Mouse (Mus musculus) midbrain, postnatal 0 days (tissue): ENCODE results near the gene Hvcn1. TPM values are rescaled to one million over a fixed set of nuclear protein-coding genes. Genes with fewer than 3 reads are reported as not detected.
A peak's percentile ranks its signal among the peaks of the same experiment; 100 is the strongest.

Source experiments
- ATAC-seq: fragments of 200-750 bp; cut with Nextera tagmentation; 2 replicates; pipeline ENCODE4 v1.8.0; 2017; ENCODE audit warnings: moderate number of reproducible peaks, mild to moderate bottlenecking, moderate TSS enrichment, moderate library complexity; ENCODE audit not compliant: low FRiP score
- DNase-seq: peaks from one replicate; pipeline ENCODE4 v3.0.0-alpha.2; 2015; ENCODE audit warnings: low spot score
- H3K27ac ChIP-seq: fragments of 300-500 bp; sonication (generic); 2 replicates; pipeline ENCODE4 v1.5.1; 2014; ENCODE audit warnings: low read depth, mild to moderate bottlenecking, low read length, mixed read lengths
- H3K27me3 ChIP-seq: fragments of 300-500 bp; sonication (generic); 2 replicates; pipeline ENCODE4 v1.6.1; 2014; ENCODE audit warnings: low read length, control low read depth, mixed read lengths; ENCODE audit not compliant: insufficient read depth
- H3K36me3 ChIP-seq: fragments of 300-500 bp; sonication (generic); 2 replicates; pipeline ENCODE4 v1.6.1; 2014; ENCODE audit warnings: low read length, control low read depth, mixed read lengths; ENCODE audit not compliant: insufficient read depth
- H3K4me1 ChIP-seq: fragments of 300-500 bp; sonication (generic); 2 replicates; pipeline ENCODE4 v1.6.1; 2014; ENCODE audit warnings: mild to moderate bottlenecking, control low read depth, antibody characterized with exemption, low read length, mixed read lengths; ENCODE audit not compliant: insufficient read depth
- H3K4me2 ChIP-seq: fragments of 300-500 bp; sonication (generic); 2 replicates; pipeline ENCODE4 v1.6.1; 2014; ENCODE audit warnings: low read depth, mild to moderate bottlenecking, low read length, mixed read lengths; ENCODE audit not compliant: poor library complexity, severe bottlenecking
- H3K4me3 ChIP-seq: fragments of 300-500 bp; sonication (generic); 2 replicates; pipeline ENCODE4 v1.5.1; 2014; ENCODE audit warnings: low read depth, mild to moderate bottlenecking, low read length, moderate library complexity
- H3K9ac ChIP-seq: fragments of 300-500 bp; sonication (generic); replicated peaks from 2 replicates; pipeline ENCODE4 v1.6.1; 2014; ENCODE audit warnings: mild to moderate bottlenecking, low read length, moderate library complexity, mixed read lengths; ENCODE audit not compliant: poor library complexity, severe bottlenecking
- H3K9me3 ChIP-seq: fragments of 300-500 bp; sonication (generic); 2 replicates; pipeline ENCODE4 v1.6.1; 2016; ENCODE audit warnings: low read length, control low read depth
- CTCF ChIP-seq: IDR thresholded peaks from 2 replicates; pipeline ENCODE4 v1.5.1; 2016; ENCODE audit warnings: antibody characterized with exemption, mild to moderate bottlenecking
- WGBS: fragments of 180-500 bp; shearing (Covaris S2); extraction: QIAGEN DNeasy Blood & Tissue Kit; methylation state at CpG from one replicate; pipeline ENCODE4 v1.1.7; 2014; 5-methylcytosine and 5-hydroxymethylcytosine counted together
- polyA plus RNA-seq: library from polyadenylated mRNA; unstranded; fragments of >200 nt; fragmentation: Nextera tagmentation; extraction: Ambion mirVana; gene quantifications from 2 replicates; pipeline ENCODE4 v1.2.1, GENCODE M21; 2015
- total RNA-seq: library from RNA; depleted of rRNA; stranded (reverse); fragments of >200 nt; gene quantifications from 2 replicates; pipeline ENCODE4 v1.2.3, GENCODE M21; 2014; rRNA removed

Hvcn1 gene
- total and polyA plus RNA-seq, 2 experiments from 2014 or later: 1.3 to 2.2 TPM

DNA sequence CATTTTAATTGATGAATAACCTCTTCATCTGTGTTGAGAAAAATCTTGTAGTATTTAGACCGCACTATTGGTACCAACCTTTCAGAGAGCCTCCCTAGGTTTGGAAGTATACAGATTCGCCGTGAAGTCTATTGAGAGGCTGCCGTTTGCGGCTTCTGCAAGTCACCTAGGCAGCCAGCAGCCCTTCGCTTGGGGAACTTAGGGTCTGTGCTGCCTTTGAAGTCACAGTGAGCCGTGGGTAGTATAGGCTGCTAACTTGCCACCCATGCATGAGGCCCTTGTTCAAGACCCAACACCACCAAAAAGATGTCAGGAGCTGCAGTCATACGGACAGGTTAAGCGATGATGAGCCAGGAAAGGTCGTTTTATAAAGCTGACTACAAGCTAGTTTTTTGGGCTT is 79.6 kb downstream of the Hvcn1 start:
- 83% methylated on average over 10 of the region's 10 CpGs for WGBS
- H3K4me2 ChIP-seq: peak overlapping the region; percentile 93; the same call in 1 of the 2 replicates
- no peaks in the 10 kb centered on the region for H3K9me3 ChIP-seq
- DNase-seq (no peak), ATAC-seq (no peak)
- no peak overlapping the region for H3K9ac ChIP-seq
- no peaks in the 10 kb centered on the region for H3K27me3 ChIP-seq
- no peaks in the 10 kb centered on the region for H3K36me3 ChIP-seq
- peaks cover 3% of the 10 kb centered on the region; the same call in 1 of the 2 replicates for H3K4me1 ChIP-seq
- TF ChIP-seq CTCF: no peak
- no peak overlapping the region for H3K27ac ChIP-seq
- H3K4me3 ChIP-seq: no peak overlapping the region

GRCm38 (mm10) chr5:122287026-122287425 is 80.4 kb downstream of the Hvcn1 start:
- ATAC-seq: no peak
- Histone ChIP-seq H3K4me3 (no peak overlapping the region), H3K27ac (no peak overlapping the region), H3K4me2 (no peak overlapping the region), H3K4me1 (peaks cover 3% of the 10 kb centered on the region; the same call in 1 of the 2 replicates), H3K9ac (no peak overlapping the region), H3K9me3 (no peaks in the 10 kb centered on the region), H3K27me3 (no peaks in the 10 kb centered on the region), H3K36me3 (no peaks in the 10 kb centered on the region)
- 92% methylated on average over 4 of the region's 4 CpGs for WGBS
- DNase-seq: no peak
- TF ChIP-seq CTCF: no peak

DNA sequence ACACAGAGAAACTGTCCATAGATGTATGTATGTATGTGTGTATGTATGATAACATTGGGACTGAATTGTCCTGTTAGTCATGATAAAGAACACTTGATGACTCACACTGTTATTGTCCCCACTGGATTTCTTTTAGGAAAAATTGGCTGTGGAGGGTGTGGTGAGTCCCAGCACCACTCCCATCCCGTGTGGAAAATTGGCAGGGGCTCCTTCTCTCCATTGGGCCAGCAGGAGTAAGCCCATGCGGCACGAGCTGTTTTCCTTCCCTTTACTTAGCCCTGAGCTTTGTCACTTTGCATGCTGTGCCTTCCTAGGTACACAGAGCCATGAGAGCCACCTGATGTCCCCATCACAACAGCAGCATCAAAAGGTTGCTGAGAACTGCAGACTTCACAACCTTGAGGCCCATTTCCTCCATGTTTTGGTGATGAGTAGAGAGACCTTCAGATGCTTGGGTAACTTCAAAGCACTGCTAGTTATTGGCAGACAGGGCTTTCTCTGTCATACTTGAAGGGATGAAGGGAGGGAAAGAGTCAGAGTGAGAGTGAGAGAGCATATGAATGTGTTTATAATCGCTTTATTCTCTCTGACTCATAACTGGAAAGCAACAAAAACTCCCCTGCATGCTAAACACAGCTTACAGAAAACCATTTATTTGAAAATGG is 81.7 kb downstream of the Hvcn1 start:
- no peak overlapping the region for H3K4me2 ChIP-seq
- no peaks in the 10 kb centered on the region for H3K9me3 ChIP-seq
- H3K9ac ChIP-seq: no peak overlapping the region
- no peak for TF ChIP-seq CTCF
- no peak for DNase-seq
- H3K27me3 ChIP-seq: no peaks in the 10 kb centered on the region
- 82% methylated on average over 4 of the region's 4 CpGs for WGBS
- no peak overlapping the region for H3K4me3 ChIP-seq
- H3K4me1 ChIP-seq: peaks cover 3% of the 10 kb centered on the region; the same call in 1 of the 2 replicates
- no peak for ATAC-seq
- H3K27ac ChIP-seq: no peak overlapping the region
- H3K36me3 ChIP-seq: no peaks in the 10 kb centered on the region

DNA sequence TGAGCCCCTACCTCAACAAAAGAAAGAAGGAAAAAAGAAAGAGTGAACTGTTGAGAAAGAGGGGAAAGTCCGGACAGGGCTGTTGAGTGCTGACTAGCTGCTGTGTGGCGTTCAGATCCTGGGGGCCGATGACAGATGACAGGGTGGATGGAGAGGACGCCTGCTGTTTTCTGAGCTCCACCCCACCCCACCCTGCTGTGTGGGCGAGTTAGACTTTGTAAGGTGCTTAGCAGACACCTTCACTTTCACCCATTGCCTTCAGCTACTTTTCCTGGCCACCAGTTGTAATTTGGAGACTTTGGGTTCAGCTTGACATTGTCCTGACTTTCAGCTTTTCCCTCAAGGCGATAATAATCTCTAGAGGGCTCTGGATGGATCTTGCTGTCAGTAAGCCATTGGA is 84.5 kb downstream of the Hvcn1 start:
- Histone ChIP-seq H3K4me3 (no peak overlapping the region), H3K4me2 (no peak overlapping the region), H3K36me3 (no peaks in the 10 kb centered on the region), H3K27me3 (no peaks in the 10 kb centered on the region), H3K27ac (no peak overlapping the region), H3K9ac (no peak overlapping the region), H3K4me1 (peaks cover 10% of the 10 kb centered on the region; the same call in 1 of the 2 replicates), H3K9me3 (no peaks in the 10 kb centered on the region)
- 60% methylated on average over 6 of the region's 6 CpGs for WGBS
- no peak for TF ChIP-seq CTCF
- ATAC-seq (no peak), DNase-seq (no peak)

Other genes with a start within 250 kb of the Hvcn1 start
- 40.1 and 40.2 TPM in 2 replicates for gene Cux2, start 156.7 kb upstream of the Hvcn1 start, total RNA-seq
- gene Cux2, start 156.7 kb upstream of the Hvcn1 start, polyA plus RNA-seq: 15.4 and 17.4 TPM in 2 replicates
- 0.55 and 0.99 TPM in 2 replicates for gene Myl2, start 105.9 kb upstream of the Hvcn1 start, total RNA-seq
- gene Myl2, start 105.9 kb upstream of the Hvcn1 start, polyA plus RNA-seq: 4.4 and 4.6 TPM in 2 replicates
- gene Ccdc63, start 66.0 kb upstream of the Hvcn1 start, total RNA-seq: 0.52 TPM in 1 of 2 replicates, not detected in the other
- not detected in 2 replicates for gene Ccdc63, start 66.0 kb upstream of the Hvcn1 start, polyA plus RNA-seq
- gene Ppp1cc, start 48.5 kb upstream of the Hvcn1 start, total RNA-seq: 206 and 221 TPM in 2 replicates
- gene Ppp1cc, start 48.5 kb upstream of the Hvcn1 start, polyA plus RNA-seq: 154 and 164 TPM in 2 replicates
- 30.0 and 37.5 TPM in 2 replicates for gene Tctn1, start 57.7 kb downstream of the Hvcn1 start, total RNA-seq
- gene Tctn1, start 57.7 kb downstream of the Hvcn1 start, polyA plus RNA-seq: 5.8 and 6.2 TPM in 2 replicates
- 19.3 and 22.7 TPM in 2 replicates for gene Pptc7, start 77.6 kb downstream of the Hvcn1 start, total RNA-seq
- gene Pptc7, start 77.6 kb downstream of the Hvcn1 start, polyA plus RNA-seq: 5.6 and 6.7 TPM in 2 replicates
- gene Rad9b, start 147.4 kb downstream of the Hvcn1 start, total RNA-seq: 16.9 and 17.8 TPM in 2 replicates
- gene Rad9b, start 147.4 kb downstream of the Hvcn1 start, polyA plus RNA-seq: 18.1 and 21.8 TPM in 2 replicates
- 137 and 149 TPM in 2 replicates for gene Vps29, start 147.6 kb downstream of the Hvcn1 start, total RNA-seq
- gene Vps29, start 147.6 kb downstream of the Hvcn1 start, polyA plus RNA-seq: 366 and 368 TPM in 2 replicates
- 20.8 and 37.9 TPM in 2 replicates for gene Gpn3, start 165.1 kb downstream of the Hvcn1 start, total RNA-seq
- gene Gpn3, start 165.1 kb downstream of the Hvcn1 start, polyA plus RNA-seq: 41.8 and 44.4 TPM in 2 replicates
- gene Fam216a, start 165.6 kb downstream of the Hvcn1 start, total RNA-seq: 131 and 139 TPM in 2 replicates
- 156 and 160 TPM in 2 replicates for gene Fam216a, start 165.6 kb downstream of the Hvcn1 start, polyA plus RNA-seq
- 162 and 188 TPM in 2 replicates for gene Arpc3, start 185.1 kb downstream of the Hvcn1 start, total RNA-seq
- gene Arpc3, start 185.1 kb downstream of the Hvcn1 start, polyA plus RNA-seq: 134 and 137 TPM in 2 replicates
- gene Anapc7, start 214.9 kb downstream of the Hvcn1 start, total RNA-seq: 29.3 and 34.3 TPM in 2 replicates
- 42.8 and 43.5 TPM in 2 replicates for gene Anapc7, start 214.9 kb downstream of the Hvcn1 start, polyA plus RNA-seq